Mouse (Mus musculus) small intestine, adult 2 months (tissue): Measurements from ENCODE around the gene Morn5. TPM values are rescaled to one million over a fixed set of nuclear protein-coding genes. Genes with fewer than 3 reads are reported as not detected.

Experiments
- H3K27ac ChIP-seq: fragments of 200-500 bp; 2 replicates; pipeline ENCODE4 v1.5.1; 2012; ENCODE audit warnings: low read depth, low read length, control low read depth, inconsistent platforms; ENCODE audit not compliant: insufficient read depth
- H3K27me3 ChIP-seq: fragments of 200-500 bp; 2 replicates; pipeline ENCODE4 v1.6.1; 2012; ENCODE audit warnings: mild to moderate bottlenecking, moderate library complexity, low read length, inconsistent platforms; ENCODE audit not compliant: control insufficient read depth, insufficient read depth
- H3K36me3 ChIP-seq: fragments of 200-500 bp; 2 replicates; pipeline ENCODE4 v1.6.1; 2012; ENCODE audit warnings: mild to moderate bottlenecking, low read length, control low read depth, inconsistent platforms; ENCODE audit not compliant: control insufficient read depth, insufficient read depth
- H3K4me1 ChIP-seq: fragments of 200-500 bp; 2 replicates; pipeline ENCODE4 v1.6.1; 2012; ENCODE audit warnings: low read length, inconsistent platforms, mixed read lengths; ENCODE audit not compliant: control insufficient read depth, insufficient read depth, insufficient read length
- H3K4me3 ChIP-seq: fragments of 200-500 bp; 2 replicates; pipeline ENCODE4 v1.5.1; 2012; ENCODE audit warnings: low read depth, mild to moderate bottlenecking, control low read depth, inconsistent platforms, low read length, moderate library complexity
- CTCF ChIP-seq: fragments of 200-500 bp; IDR thresholded peaks from 2 replicates; pipeline ENCODE4 v1.5.1; 2012; ENCODE audit warnings: low read depth, mild to moderate bottlenecking, control low read depth, inconsistent platforms, low read length, moderate library complexity, mixed read lengths; ENCODE audit not compliant: insufficient replicate concordance, insufficient read length; ENCODE audit errors: extremely low read depth
- POLR2A ChIP-seq: fragments of 200-500 bp; IDR thresholded peaks from 2 replicates; pipeline ENCODE4 v1.6.1; 2012; ENCODE audit warnings: low read depth, mild to moderate bottlenecking, control low read depth, inconsistent platforms, low read length, moderate library complexity
- WGBS: fragments of 180-500 bp; shearing (Covaris S2); methylation state at CpG from one replicate; pipeline ENCODE4 v1.1.7; 2018; 5-methylcytosine and 5-hydroxymethylcytosine counted together
- polyA plus RNA-seq: library from polyadenylated mRNA; depleted of rRNA; stranded (reverse); fragments of >200 nt; gene quantifications from 2 replicates; pipeline ENCODE4 v1.2.3, GENCODE M21; 2012

The Morn5 gene
- polyA plus RNA-seq, 1 experiment: not detected

GRCm38 (mm10) chr2:36067132-36067531, 17.9 kb downstream of the Morn5 start:
- TF ChIP-seq POLR2A (no peak), CTCF (no peak)
- H3K4me1 ChIP-seq: no peaks in the 10 kb centered on the region
- H3K4me3 ChIP-seq: no peak overlapping the region
- no peaks in the 10 kb centered on the region for H3K36me3 ChIP-seq
- WGBS: 75% methylated on average over 9 of the region's 9 CpGs
- H3K27ac ChIP-seq: no peak overlapping the region
- no peaks in the 10 kb centered on the region for H3K27me3 ChIP-seq

GRCm38 (mm10) chr2:36071660-36072305, 22.5 kb downstream of the Morn5 start:
- no peak overlapping the region for H3K4me3 ChIP-seq

GRCm38 (mm10) chr2:36073781-36074180, 24.5 kb downstream of the Morn5 start:
- TF ChIP-seq CTCF (no peak), POLR2A (no peak)
- no peaks in the 10 kb centered on the region for H3K36me3 ChIP-seq
- H3K4me1 ChIP-seq: no peaks in the 10 kb centered on the region
- H3K4me3 ChIP-seq: no peak overlapping the region
- H3K27ac ChIP-seq: no peak overlapping the region
- H3K27me3 ChIP-seq: peaks cover 3% of the 10 kb centered on the region; the same call in 1 of the 2 replicates
- WGBS: 30% methylated on average over 3 of the region's 3 CpGs

More at GRCm38 (mm10) chr2:36071660-36072305, 22.5 kb downstream of the Morn5 start:
- no peaks in the 10 kb centered on the region for H3K4me1 ChIP-seq
- no peaks in the 10 kb centered on the region; the same call in 1 of the 2 replicates for H3K27me3 ChIP-seq
- 39% methylated on average over 8 of the region's 8 CpGs for WGBS
- TF ChIP-seq POLR2A (no peak), CTCF (no peak)
- H3K36me3 ChIP-seq: no peaks in the 10 kb centered on the region
- H3K27ac ChIP-seq: no peak overlapping the region

- 83% methylated on average over 5 of the region's 5 CpGs for WGBS
- Histone ChIP-seq H3K27ac (no peak overlapping the region), H3K4me3 (no peak overlapping the region), H3K4me1 (no peaks in the 10 kb centered on the region), H3K27me3 (peaks cover 3% of the 10 kb centered on the region; the same call in 1 of the 2 replicates), H3K36me3 (no peaks in the 10 kb centered on the region)
- TF ChIP-seq CTCF (no peak), POLR2A (no peak)
Measured at GRCm38 (mm10) chr2:36075210-36075609, 26.0 kb downstream of the Morn5 start.

- no peaks in the 10 kb centered on the region for H3K36me3 ChIP-seq
- no peak for TF ChIP-seq POLR2A
- no peak for TF ChIP-seq CTCF
- no peak overlapping the region for H3K27ac ChIP-seq
- 17% methylated on average over 11 of the region's 11 CpGs for WGBS
- H3K4me1 ChIP-seq: no peaks in the 10 kb centered on the region
- H3K27me3 ChIP-seq: peaks cover 3% of the 10 kb centered on the region; the same call in 1 of the 2 replicates
- no peak overlapping the region for H3K4me3 ChIP-seq
Measured at GRCm38 (mm10) chr2:36077160-36077761, 28.0 kb downstream of the Morn5 start.

- Histone ChIP-seq H3K4me3 (no peak overlapping the region), H3K36me3 (no peaks in the 10 kb centered on the region), H3K27ac (no peak overlapping the region), H3K27me3 (peaks cover 3% of the 10 kb centered on the region; the same call in 1 of the 2 replicates), H3K4me1 (no peaks in the 10 kb centered on the region)
- WGBS: 16% methylated on average over 9 of the region's 9 CpGs
- TF ChIP-seq POLR2A: no peak
- no peak for TF ChIP-seq CTCF
Measured at GRCm38 (mm10) chr2:36081446-36081845, 32.2 kb downstream of the Morn5 start.

- 0 out of 2 replicates have a peak, but pooled peaks cover 5% of the 10 kb centered on the region for H3K27me3 ChIP-seq
- no peaks in the 10 kb centered on the region for H3K4me1 ChIP-seq
- TF ChIP-seq POLR2A: no peak
- no peak for TF ChIP-seq CTCF
- no peak overlapping the region for H3K4me3 ChIP-seq
- H3K36me3 ChIP-seq: no peaks in the 10 kb centered on the region
- H3K27ac ChIP-seq: no peak overlapping the region
- 80% methylated on average over 9 of the region's 9 CpGs for WGBS
Measured at GRCm38 (mm10) chr2:36082802-36083580, 33.7 kb downstream of the Morn5 start.
